Mouse (Mus musculus) ES-Bruce4 (cell line): ENCODE results near the gene Enah. TPM values are rescaled to one million over a fixed set of nuclear protein-coding genes. Genes with fewer than 3 reads are reported as not detected.

Source experiments
- H3K27ac ChIP-seq: 2 replicates; pipeline ENCODE4 v1.5.1; 2012; ENCODE audit warnings: low read length, inconsistent platforms; ENCODE audit not compliant: insufficient read depth
- H3K27me3 ChIP-seq: 2 replicates; pipeline ENCODE4 v1.6.1; 2012; ENCODE audit warnings: mild to moderate bottlenecking, low read length, inconsistent platforms; ENCODE audit not compliant: control insufficient read depth, poor library complexity, insufficient read depth, severe bottlenecking
- H3K36me3 ChIP-seq: 2 replicates; pipeline ENCODE4 v1.6.1; 2012; ENCODE audit warnings: inconsistent platforms, mild to moderate bottlenecking, low read length, moderate library complexity; ENCODE audit not compliant: control insufficient read depth, poor library complexity, insufficient read depth, severe bottlenecking
- H3K4me1 ChIP-seq: one replicate; pipeline ENCODE4 v1.8.1; 2011; ENCODE audit warnings: low read length; ENCODE audit not compliant: control insufficient read depth, insufficient read depth
- H3K4me3 ChIP-seq: 2 replicates; pipeline ENCODE4 v1.5.1; 2011; ENCODE audit warnings: low read depth, mild to moderate bottlenecking, low read length
- H3K9ac ChIP-seq: 2 replicates; pipeline ENCODE4 v1.6.1; 2012; ENCODE audit warnings: low read depth, mild to moderate bottlenecking, inconsistent platforms; ENCODE audit not compliant: poor library complexity, severe bottlenecking
- H3K9me3 ChIP-seq: replicated peaks from 2 replicates; pipeline ENCODE4 v1.6.1; 2012; ENCODE audit warnings: mild to moderate bottlenecking, low read length, inconsistent platforms; ENCODE audit not compliant: control insufficient read depth, poor library complexity, insufficient read depth, severe bottlenecking
- CTCF ChIP-seq: IDR thresholded peaks from one replicate; pipeline ENCODE4 v1.8.1; 2011; ENCODE audit warnings: low read depth, low read length
- EP300 ChIP-seq: IDR thresholded peaks from 2 replicates; pipeline ENCODE4 v1.6.1; 2011; ENCODE audit warnings: low read depth, low read length; ENCODE audit not compliant: insufficient read depth
- POLR2A ChIP-seq: IDR thresholded peaks from one replicate; pipeline ENCODE4 v1.8.1; 2011; ENCODE audit warnings: low read length; ENCODE audit not compliant: insufficient read depth
- polyA plus RNA-seq: library from polyadenylated mRNA; stranded (reverse); fragments of >200 nt; gene quantifications from 2 replicates; pipeline ENCODE4 v1.2.4, GENCODE M21; 2011; ENCODE audit warnings: low read depth; ENCODE audit not compliant: missing spikeins, insufficient read depth, insufficient read length

Enah gene
- polyA plus RNA-seq, 1 experiment = 369 TPM

GRCm38 (mm10) chr1:182052385-182052784 is 32.6 kb upstream of the Enah start:
- peaks cover 5% of the 10 kb centered on the region for H3K4me1 ChIP-seq

GRCm38 (mm10) chr1:182049813-182050212 is 30.0 kb upstream of the Enah start:
- TF ChIP-seq EP300 = no peak
- TF ChIP-seq POLR2A = no peak
- no peak for TF ChIP-seq CTCF
- Histone ChIP-seq H3K27me3 (no peaks in the 10 kb centered on the region), H3K4me3 (no peak overlapping the region), H3K9me3 (no peaks in the 10 kb centered on the region), H3K27ac (no peak overlapping the region), H3K9ac (no peak overlapping the region), H3K36me3 (no peaks in the 10 kb centered on the region), H3K4me1 (peaks cover 7% of the 10 kb centered on the region)

More at GRCm38 (mm10) chr1:182052385-182052784, 32.6 kb upstream of the Enah start:
- Histone ChIP-seq H3K27me3 (no peaks in the 10 kb centered on the region), H3K9ac (no peak overlapping the region), H3K27ac (no peak overlapping the region), H3K36me3 (no peaks in the 10 kb centered on the region), H3K9me3 (no peaks in the 10 kb centered on the region), H3K4me3 (no peak overlapping the region)
- no peak for TF ChIP-seq POLR2A
- TF ChIP-seq EP300 = no peak
- TF ChIP-seq CTCF = no peak

- H3K9me3 ChIP-seq = no peaks in the 10 kb centered on the region
- H3K4me1 ChIP-seq = peaks cover 4% of the 10 kb centered on the region
- TF ChIP-seq POLR2A = no peak
- TF ChIP-seq EP300 = no peak
- no peak for TF ChIP-seq CTCF
- H3K36me3 ChIP-seq = no peaks in the 10 kb centered on the region
- no peak overlapping the region for H3K9ac ChIP-seq
- H3K4me3 ChIP-seq = no peak overlapping the region
- H3K27ac ChIP-seq = no peak overlapping the region
- no peaks in the 10 kb centered on the region for H3K27me3 ChIP-seq
These were observed 28.3 kb upstream of the Enah start for GRCm38 (mm10) chr1:182048101-182048500.

- H3K4me3 ChIP-seq = no peak overlapping the region
- H3K36me3 ChIP-seq = no peaks in the 10 kb centered on the region
- H3K27me3 ChIP-seq = no peaks in the 10 kb centered on the region
- H3K4me1 ChIP-seq = peaks cover 2% of the 10 kb centered on the region
- no peak overlapping the region for H3K27ac ChIP-seq
- no peak overlapping the region for H3K9ac ChIP-seq
- TF ChIP-seq CTCF = no peak
- TF ChIP-seq EP300 = no peak
- TF ChIP-seq POLR2A = no peak
- no peaks in the 10 kb centered on the region for H3K9me3 ChIP-seq
These were observed 27.4 kb upstream of the Enah start for GRCm38 (mm10) chr1:182047016-182047690.

GRCm38 (mm10) chr1:182045208-182045607 is 25.4 kb upstream of the Enah start:
- no peak overlapping the region for H3K9ac ChIP-seq
- H3K4me3 ChIP-seq = no peak overlapping the region
- H3K4me1 ChIP-seq = peaks cover 2% of the 10 kb centered on the region
- no peak overlapping the region for H3K27ac ChIP-seq
- no peaks in the 10 kb centered on the region for H3K27me3 ChIP-seq
- no peaks in the 10 kb centered on the region for H3K9me3 ChIP-seq
- H3K36me3 ChIP-seq = no peaks in the 10 kb centered on the region
- TF ChIP-seq CTCF (no peak), EP300 (no peak), POLR2A (no peak)

- TF ChIP-seq POLR2A (no peak), EP300 (0 out of 2 replicates have a peak, but pooled peaks have one; percentile 57)
- Histone ChIP-seq H3K36me3 (no peaks in the 10 kb centered on the region), H3K4me1 (peaks cover 2% of the 10 kb centered on the region), H3K9me3 (no peaks in the 10 kb centered on the region), H3K9ac (no peak overlapping the region), H3K27me3 (no peaks in the 10 kb centered on the region), H3K4me3 (no peak overlapping the region), H3K27ac (peak overlapping the region; percentile 60; the same call in 1 of the 2 replicates)
These were observed 20.7 kb upstream of the Enah start for GRCm38 (mm10) chr1:182040538-182040937.
